Mouse (Mus musculus) forebrain, postnatal 0 days (tissue): ENCODE measurements at regions not wholly inside any gene's neighbourhood (a gene's known extent, or its start where the extent isn't known, plus 50 kb on each side); places are given as distances from the start of the nearest gene placed in this dataset.

Source experiments
- ATAC-seq: fragments of 200-750 bp; cut with Nextera tagmentation; 2 replicates; pipeline ENCODE4 v1.8.0; 2017; ENCODE audit warnings: mild to moderate bottlenecking, moderate library complexity
- DNase-seq: peaks from one replicate; pipeline ENCODE4 v3.0.0-alpha.2; 2015
- H3K27ac ChIP-seq: fragments of 300-500 bp; sonication (generic); 2 replicates; pipeline ENCODE4 v1.5.1; 2014; ENCODE audit warnings: low read depth, mild to moderate bottlenecking, antibody characterized with exemption, low read length, moderate library complexity, mixed read lengths
- H3K27me3 ChIP-seq: fragments of 300-500 bp; sonication (generic); 2 replicates; pipeline ENCODE4 v1.6.1; 2014; ENCODE audit warnings: mild to moderate bottlenecking, low read length, mixed read lengths; ENCODE audit not compliant: insufficient read depth
- H3K36me3 ChIP-seq: fragments of 300-500 bp; sonication (generic); 2 replicates; pipeline ENCODE4 v1.6.1; 2014; ENCODE audit warnings: mild to moderate bottlenecking, moderate library complexity; ENCODE audit not compliant: insufficient read depth
- H3K4me1 ChIP-seq: fragments of 300-500 bp; sonication (generic); 2 replicates; pipeline ENCODE4 v1.6.1; 2014; ENCODE audit warnings: antibody characterized with exemption; ENCODE audit not compliant: insufficient read depth
- H3K4me2 ChIP-seq: fragments of 300-500 bp; sonication (generic); 2 replicates; pipeline ENCODE4 v1.6.1; 2014; ENCODE audit warnings: low read depth, mild to moderate bottlenecking, moderate library complexity
- H3K4me3 ChIP-seq: fragments of 300-500 bp; sonication (generic); 2 replicates; pipeline ENCODE4 v1.5.1; 2014; ENCODE audit warnings: low read depth, low read length, mixed read lengths
- H3K9ac ChIP-seq: fragments of 300-500 bp; sonication (generic); 2 replicates; pipeline ENCODE4 v1.6.1; 2014; ENCODE audit warnings: mild to moderate bottlenecking
- H3K9me3 ChIP-seq: fragments of 300-500 bp; sonication (generic); 2 replicates; pipeline ENCODE4 v1.6.1; 2016; ENCODE audit warnings: low read length
- CTCF ChIP-seq: sonication (generic); IDR thresholded peaks from 2 replicates; pipeline ENCODE4 v1.5.1; 2016; ENCODE audit warnings: antibody characterized with exemption, control low read depth, low read depth
- WGBS: fragments of 180-500 bp; shearing (Covaris S2); extraction: QIAGEN DNeasy Blood & Tissue Kit; methylation state at CpG from one replicate; pipeline ENCODE4 v1.1.7; 2014; 5-methylcytosine and 5-hydroxymethylcytosine counted together

GRCm38 (mm10) chr11:18747871-18748461, 270.8 kb downstream of the Meis1 start:
- TF ChIP-seq CTCF: no peak
- Histone ChIP-seq H3K4me2 (no peak overlapping the region), H3K27me3 (peaks cover 17% of the 10 kb centered on the region; the same call in 1 of the 2 replicates), H3K27ac (no peak overlapping the region), H3K4me1 (no peaks in the 10 kb centered on the region), H3K9me3 (no peaks in the 10 kb centered on the region), H3K4me3 (no peak overlapping the region), H3K36me3 (no peaks in the 10 kb centered on the region), H3K9ac (no peak overlapping the region)
- 24% methylated on average over 7 of the region's 7 CpGs for WGBS
- ATAC-seq: no peak
- no peak for DNase-seq

GRCm38 (mm10) chr11:18747361-18747760, 271.4 kb downstream of the Meis1 start:
- 62% methylated on average over 9 of the region's 9 CpGs for WGBS
- H3K9ac ChIP-seq: no peak overlapping the region
- ATAC-seq (no peak), DNase-seq (no peak)
- H3K4me3 ChIP-seq: no peak overlapping the region
- peaks cover 17% of the 10 kb centered on the region; the same call in 1 of the 2 replicates for H3K27me3 ChIP-seq
- H3K4me2 ChIP-seq: no peak overlapping the region
- no peaks in the 10 kb centered on the region for H3K9me3 ChIP-seq
- no peaks in the 10 kb centered on the region for H3K36me3 ChIP-seq
- no peaks in the 10 kb centered on the region for H3K4me1 ChIP-seq
- no peak for TF ChIP-seq CTCF
- H3K27ac ChIP-seq: no peak overlapping the region

- Histone ChIP-seq H3K27ac (no peak overlapping the region), H3K9ac (no peak overlapping the region), H3K4me2 (no peak overlapping the region), H3K9me3 (no peaks in the 10 kb centered on the region), H3K36me3 (no peaks in the 10 kb centered on the region), H3K4me1 (no peaks in the 10 kb centered on the region), H3K4me3 (no peak overlapping the region), H3K27me3 (peaks cover 14% of the 10 kb centered on the region; the same call in 1 of the 2 replicates)
- DNase-seq (no peak), ATAC-seq (no peak)
- no peak for TF ChIP-seq CTCF
- 60% methylated on average over 5 of the region's 5 CpGs for WGBS
Observed at GRCm38 (mm10) chr11:18746486-18746885, 272.3 kb downstream of the Meis1 start.

- Histone ChIP-seq H3K9ac (no peak overlapping the region), H3K27me3 (peaks cover 7% of the 10 kb centered on the region; the same call in 1 of the 2 replicates), H3K27ac (no peak overlapping the region), H3K9me3 (no peaks in the 10 kb centered on the region), H3K4me3 (no peak overlapping the region), H3K4me2 (no peak overlapping the region), H3K36me3 (no peaks in the 10 kb centered on the region), H3K4me1 (no peaks in the 10 kb centered on the region)
- no peak for ATAC-seq
- 53% methylated on average over 10 of the region's 10 CpGs for WGBS
- TF ChIP-seq CTCF: no peak
- DNase-seq: no peak
Observed at GRCm38 (mm10) chr11:18745840-18746239, 272.9 kb downstream of the Meis1 start.

- Histone ChIP-seq H3K27me3 (no peaks in the 10 kb centered on the region), H3K27ac (no peak overlapping the region), H3K4me2 (no peak overlapping the region), H3K9ac (no peak overlapping the region), H3K36me3 (no peaks in the 10 kb centered on the region), H3K9me3 (no peaks in the 10 kb centered on the region), H3K4me3 (no peak overlapping the region), H3K4me1 (no peaks in the 10 kb centered on the region)
- no peak for DNase-seq
- TF ChIP-seq CTCF: no peak
- WGBS: 94% methylated on average over 4 of the region's 4 CpGs
- ATAC-seq: no peak
Observed at GRCm38 (mm10) chr11:18734904-18735664, 283.7 kb downstream of the Meis1 start.

- Histone ChIP-seq H3K27ac (no peak overlapping the region), H3K9ac (no peak overlapping the region), H3K4me3 (no peak overlapping the region), H3K9me3 (no peaks in the 10 kb centered on the region), H3K36me3 (no peaks in the 10 kb centered on the region), H3K4me1 (no peaks in the 10 kb centered on the region), H3K27me3 (no peaks in the 10 kb centered on the region), H3K4me2 (no peak overlapping the region)
- DNase-seq: no peak
- no peak for ATAC-seq
- 86% methylated on average over 1 of the region's 1 CpGs for WGBS
- no peak for TF ChIP-seq CTCF
Observed at GRCm38 (mm10) chr11:18734075-18734474, 284.7 kb downstream of the Meis1 start.

GRCm38 (mm10) chr11:18729742-18730141, 289.0 kb downstream of the Meis1 start:
- H3K27me3 ChIP-seq: no peaks in the 10 kb centered on the region
- no peaks in the 10 kb centered on the region for H3K9me3 ChIP-seq
- no peak overlapping the region for H3K4me2 ChIP-seq
- ATAC-seq (no peak), DNase-seq (no peak)
- no peaks in the 10 kb centered on the region for H3K4me1 ChIP-seq
- no peak for TF ChIP-seq CTCF
- WGBS: 37% methylated on average over 4 of the region's 4 CpGs
- H3K4me3 ChIP-seq: no peak overlapping the region
- no peak overlapping the region for H3K27ac ChIP-seq
- H3K36me3 ChIP-seq: no peaks in the 10 kb centered on the region
- H3K9ac ChIP-seq: no peak overlapping the region
